Mouse (Mus musculus): ENCODE results near the gene Pinlyp.

GRCm38 (mm10) chr7:24551985-24552759 is 6.3 kb upstream of the Pinlyp start:
- TF ChIP-seq CTCF (IDR thresholded peaks at IDR 0.05; ENCODE audit: control insufficient read depth, insufficient read depth, insufficient replicate concordance, low read depth, low read length), result no peak
- TF ChIP-seq POLR2A (IDR thresholded peaks at IDR 0.05; ENCODE audit: control insufficient read depth, low read depth, low read length), result no peak
